Mouse (Mus musculus): ENCODE results near the gene 9130019O22Rik. TPM values are rescaled to one million over a fixed set of nuclear protein-coding genes. Genes with fewer than 3 reads are reported as not detected.

Gene 9130019O22Rik
- polyA plus RNA-seq, 1 experiment from 2014 or later = 6.5 TPM

- H3K4me2 ChIP-seq = no peak overlapping the region
- H3K27ac ChIP-seq (ENCODE audit: low read depth, low read length) = no peak overlapping the region
- H3K4me3 ChIP-seq (ENCODE audit: low read depth, low read length) = no peak overlapping the region
- no peaks in the 10 kb centered on the region for H3K4me1 ChIP-seq (ENCODE audit: control insufficient read depth, insufficient read depth, low read length)
- ATAC-seq (ENCODE audit: low FRiP score) = no peak
- no peaks in the 10 kb centered on the region for H3K27me3 ChIP-seq (ENCODE audit: control insufficient read depth, insufficient read depth, low read length)
- no peaks in the 10 kb centered on the region for H3K9me3 ChIP-seq (ENCODE audit: control insufficient read depth, low read length)
- 93% methylated on average over 4 of the region's 4 CpGs for WGBS
- no peak overlapping the region for H3K9ac ChIP-seq (ENCODE audit: low read length)
- DNase-seq (ENCODE audit: low spot score, missing footprints) = no peak
- H3K36me3 ChIP-seq (ENCODE audit: control insufficient read depth, insufficient read depth, low read length) = no peaks in the 10 kb centered on the region
Observed at GRCm38 (mm10) chr7:127335604-127336003, 51.4 kb downstream of the 9130019O22Rik start.

DNA sequence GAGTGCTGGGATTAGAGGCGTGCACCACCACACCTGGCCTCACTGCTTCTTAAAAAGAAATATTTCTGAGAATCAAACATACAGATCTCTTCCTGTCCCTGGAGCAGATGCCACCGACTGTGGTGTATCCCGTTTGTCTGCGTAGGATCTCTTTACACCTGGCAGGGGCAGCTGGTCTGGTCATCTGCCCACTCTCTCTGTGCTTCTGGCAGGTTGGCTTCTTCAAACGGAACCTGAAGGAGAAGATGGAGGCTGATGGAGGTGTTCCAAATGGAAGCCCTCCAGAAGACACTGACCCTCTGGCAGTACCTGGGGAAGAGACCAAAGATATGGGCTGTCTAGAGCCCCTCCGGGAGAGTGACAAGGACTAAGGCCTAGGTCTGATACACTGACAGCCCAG is 53.7 kb downstream of the 9130019O22Rik start:
- Histone ChIP-seq H3K9ac (ENCODE audit: low read length) (no peak overlapping the region), H3K4me2 (no peak overlapping the region), H3K27ac (ENCODE audit: low read depth, low read length) (no peak overlapping the region), H3K36me3 (ENCODE audit: control insufficient read depth, insufficient read depth, low read length) (no peaks in the 10 kb centered on the region), H3K4me1 (ENCODE audit: control insufficient read depth, insufficient read depth, low read length) (no peaks in the 10 kb centered on the region), H3K4me3 (ENCODE audit: low read depth, low read length) (no peak overlapping the region), H3K27me3 (ENCODE audit: control insufficient read depth, insufficient read depth, low read length) (no peaks in the 10 kb centered on the region), H3K9me3 (ENCODE audit: control insufficient read depth, low read length) (no peaks in the 10 kb centered on the region)
- 86% methylated on average over 6 of the region's 6 CpGs for WGBS
- no peak for ATAC-seq (ENCODE audit: low FRiP score)
- no peak for DNase-seq (ENCODE audit: low spot score, missing footprints)

Other genes with a start within 250 kb of the 9130019O22Rik start
- gene Spn, start 249.3 kb downstream of the 9130019O22Rik start, polyA plus RNA-seq (2014; fragmentation: Nextera tagmentation; extraction: Ambion mirVana) = 0.19 TPM in 1 of 2 replicates, not detected in the other
- gene Cd2bp2, start 191.1 kb downstream of the 9130019O22Rik start, polyA plus RNA-seq (2014; fragmentation: Nextera tagmentation; extraction: Ambion mirVana) = 85.3 and 88.0 TPM in 2 replicates
- gene Tbc1d10b, start 178.7 kb downstream of the 9130019O22Rik start, polyA plus RNA-seq (2014; fragmentation: Nextera tagmentation; extraction: Ambion mirVana) = 16.9 and 19.3 TPM in 2 replicates
- gene Mylpf, start 178.3 kb downstream of the 9130019O22Rik start, polyA plus RNA-seq (2014; fragmentation: Nextera tagmentation; extraction: Ambion mirVana) = 11.7 and 13.2 TPM in 2 replicates
- gene Zfp553, start 154.1 kb downstream of the 9130019O22Rik start, polyA plus RNA-seq (2014; fragmentation: Nextera tagmentation; extraction: Ambion mirVana) = 30.3 and 32.4 TPM in 2 replicates
- 24.6 and 29.8 TPM in 2 replicates for gene Sept1, start 154.0 kb downstream of the 9130019O22Rik start, polyA plus RNA-seq (2014; fragmentation: Nextera tagmentation; extraction: Ambion mirVana)
- gene Zfp771, start 142.9 kb downstream of the 9130019O22Rik start, polyA plus RNA-seq (2014; fragmentation: Nextera tagmentation; extraction: Ambion mirVana) = 49.3 and 54.0 TPM in 2 replicates
- 235 and 254 TPM in 2 replicates for gene Dctpp1, start 126.5 kb downstream of the 9130019O22Rik start, polyA plus RNA-seq (2014; fragmentation: Nextera tagmentation; extraction: Ambion mirVana)
- 79.0 and 84.5 TPM in 2 replicates for gene Sephs2, start 113.1 kb downstream of the 9130019O22Rik start, polyA plus RNA-seq (2014; fragmentation: Nextera tagmentation; extraction: Ambion mirVana)
- 0.63 and 0.69 TPM in 2 replicates for gene Itgal, start 90.9 kb downstream of the 9130019O22Rik start, polyA plus RNA-seq (2014; fragmentation: Nextera tagmentation; extraction: Ambion mirVana)
- 5.8 and 7.5 TPM in 2 replicates for gene Zfp768, start 41.6 kb downstream of the 9130019O22Rik start, polyA plus RNA-seq (2014; fragmentation: Nextera tagmentation; extraction: Ambion mirVana)
- 6.4 and 6.5 TPM in 2 replicates for gene Zfp747, start 11.1 kb downstream of the 9130019O22Rik start, polyA plus RNA-seq (2014; fragmentation: Nextera tagmentation; extraction: Ambion mirVana)
- 5.0 and 6.4 TPM in 2 replicates for gene E430018J23Rik, start 6.5 kb upstream of the 9130019O22Rik start, polyA plus RNA-seq (2014; fragmentation: Nextera tagmentation; extraction: Ambion mirVana)
- gene Zfp764, start 19.7 kb upstream of the 9130019O22Rik start, polyA plus RNA-seq (2014; fragmentation: Nextera tagmentation; extraction: Ambion mirVana) = 6.8 and 7.1 TPM in 2 replicates
- 32.7 and 34.5 TPM in 2 replicates for gene Zfp688, start 34.9 kb upstream of the 9130019O22Rik start, polyA plus RNA-seq (2014; fragmentation: Nextera tagmentation; extraction: Ambion mirVana)
- gene Zfp689, start 62.0 kb upstream of the 9130019O22Rik start, polyA plus RNA-seq (2014; fragmentation: Nextera tagmentation; extraction: Ambion mirVana) = 12.6 and 15.0 TPM in 2 replicates
- gene Prr14, start 72.4 kb upstream of the 9130019O22Rik start, polyA plus RNA-seq (2014; fragmentation: Nextera tagmentation; extraction: Ambion mirVana) = 70.3 and 72.4 TPM in 2 replicates
- gene Fbrs, start 92.0 kb upstream of the 9130019O22Rik start, polyA plus RNA-seq (2014; fragmentation: Nextera tagmentation; extraction: Ambion mirVana) = 9.8 and 10.7 TPM in 2 replicates
- gene Srcap, start 124.8 kb upstream of the 9130019O22Rik start, polyA plus RNA-seq (2014; fragmentation: Nextera tagmentation; extraction: Ambion mirVana) = 49.6 and 52.1 TPM in 2 replicates
- 19.2 and 20.2 TPM in 2 replicates for gene Gm42715, start 132.4 kb upstream of the 9130019O22Rik start, polyA plus RNA-seq (2014; fragmentation: Nextera tagmentation; extraction: Ambion mirVana)
- gene Tmem265, start 174.2 kb upstream of the 9130019O22Rik start, polyA plus RNA-seq (2014; fragmentation: Nextera tagmentation; extraction: Ambion mirVana) = 4.0 and 8.4 TPM in 2 replicates
- 55.1 and 56.2 TPM in 2 replicates for gene Phkg2, start 186.2 kb upstream of the 9130019O22Rik start, polyA plus RNA-seq (2014; fragmentation: Nextera tagmentation; extraction: Ambion mirVana)
- 13.4 and 15.8 TPM in 2 replicates for gene Ccdc189, start 201.4 kb upstream of the 9130019O22Rik start, polyA plus RNA-seq (2014; fragmentation: Nextera tagmentation; extraction: Ambion mirVana)
- 36.5 and 39.2 TPM in 2 replicates for gene Rnf40, start 201.6 kb upstream of the 9130019O22Rik start, polyA plus RNA-seq (2014; fragmentation: Nextera tagmentation; extraction: Ambion mirVana)
- gene Zfp629, start 228.6 kb upstream of the 9130019O22Rik start, polyA plus RNA-seq (2014; fragmentation: Nextera tagmentation; extraction: Ambion mirVana) = 32.1 and 34.4 TPM in 2 replicates